Mouse (Mus musculus) CD4-positive, CD25-positive, alpha-beta regulatory T cell, adult 2 months (primary cell): Measurements from ENCODE around the gene Slc26a6.

Experiments
- DNase-seq: peaks from one replicate; pipeline ENCODE4 v3.0.0-alpha.2; 2012; ENCODE audit warnings: low read depth, low spot score

Gene Slc26a6

DNA sequence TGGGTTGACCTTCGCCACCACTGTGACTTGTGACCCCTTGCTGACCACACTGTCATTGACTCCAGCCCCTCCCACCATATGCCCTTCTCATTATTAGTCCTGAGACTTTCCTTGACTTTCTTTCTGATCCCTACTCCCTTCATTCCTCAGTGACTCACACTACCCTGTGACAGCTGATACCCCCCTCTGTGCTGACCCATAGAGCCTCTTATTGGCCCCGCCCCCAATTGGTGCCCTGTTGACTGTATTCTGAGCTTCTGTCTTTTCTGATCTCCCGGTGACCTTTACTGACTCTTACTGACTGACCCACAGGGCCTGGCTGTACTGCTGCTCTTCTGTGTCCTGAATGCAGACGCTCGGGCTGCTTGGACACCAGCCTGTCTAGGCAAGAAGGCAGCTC lies 7.7 kb upstream of the Slc26a6 start:
- no peak for DNase-seq

DNA sequence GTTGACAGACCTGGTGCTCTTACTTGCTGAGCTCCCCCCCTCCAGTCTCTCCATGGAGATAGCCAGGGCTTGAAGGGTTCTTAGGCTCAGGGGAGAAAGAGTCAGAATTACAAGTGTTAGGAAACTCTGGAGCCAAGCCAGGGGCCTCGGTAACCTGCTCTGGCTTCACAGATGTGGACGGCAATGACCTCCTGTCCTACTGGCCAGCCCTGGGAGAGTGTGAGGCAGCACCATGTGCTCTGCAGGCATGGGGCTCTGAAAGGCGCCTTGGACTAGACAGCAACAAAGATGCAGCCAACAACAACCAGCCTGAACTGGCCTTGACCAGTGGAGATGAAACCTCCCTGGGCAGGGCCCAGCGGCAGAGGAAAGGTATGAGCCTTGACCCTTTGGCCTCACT lies 5.7 kb upstream of the Slc26a6 start:
- DNase-seq: no peak

DNA sequence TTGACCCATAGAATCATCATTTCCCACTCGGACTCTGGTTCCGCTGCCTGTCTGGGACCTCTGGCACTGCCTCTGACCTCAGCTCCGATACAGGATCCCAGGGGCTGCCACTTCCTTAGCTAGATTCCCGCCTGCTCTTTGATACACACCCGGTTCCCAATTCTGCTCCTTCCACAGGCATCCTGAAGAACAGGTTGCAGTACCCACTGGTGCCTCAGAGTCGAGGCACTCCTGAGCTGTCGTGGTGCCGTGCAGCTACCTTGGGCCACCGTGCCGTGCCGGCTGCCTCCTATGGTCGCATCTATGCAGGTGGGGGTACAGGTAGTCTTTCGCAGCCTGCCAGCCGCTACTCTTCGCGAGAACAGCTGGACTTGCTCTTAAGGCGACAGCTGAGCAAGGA lies 4.7 kb upstream of the Slc26a6 start:
- DNase-seq: no peak

DNA sequence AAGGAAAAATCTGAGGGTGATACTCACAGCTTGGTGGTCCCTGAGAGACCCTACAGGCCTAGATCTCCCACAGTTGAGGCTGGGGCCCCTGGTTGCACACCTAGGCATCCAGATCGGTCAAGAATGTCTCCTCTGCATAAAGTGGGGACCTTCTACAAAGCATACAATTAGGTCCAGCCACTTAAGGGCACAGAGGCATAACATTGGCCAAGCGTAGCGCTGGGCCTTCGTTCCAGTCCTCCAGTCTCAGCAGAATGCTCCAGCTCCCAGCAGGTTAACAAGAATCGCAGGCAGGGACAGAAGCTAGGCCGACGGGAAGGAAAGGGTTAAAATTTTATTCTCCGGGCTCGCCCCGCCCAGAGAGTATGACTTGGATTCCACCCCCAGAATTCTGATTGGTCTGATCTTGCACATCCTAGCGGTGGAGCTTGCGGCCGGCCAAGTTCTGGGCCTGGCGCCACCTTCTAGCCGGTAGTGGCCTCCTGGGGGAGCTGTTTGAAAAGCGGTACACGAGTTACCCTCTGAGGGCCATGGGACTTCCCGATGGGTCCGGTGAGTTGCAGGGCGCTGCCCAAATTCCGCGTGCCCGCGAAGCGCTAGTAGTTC lies 655 bp downstream of the Slc26a6 start:
- peak; percentile 94 for DNase-seq

DNA sequence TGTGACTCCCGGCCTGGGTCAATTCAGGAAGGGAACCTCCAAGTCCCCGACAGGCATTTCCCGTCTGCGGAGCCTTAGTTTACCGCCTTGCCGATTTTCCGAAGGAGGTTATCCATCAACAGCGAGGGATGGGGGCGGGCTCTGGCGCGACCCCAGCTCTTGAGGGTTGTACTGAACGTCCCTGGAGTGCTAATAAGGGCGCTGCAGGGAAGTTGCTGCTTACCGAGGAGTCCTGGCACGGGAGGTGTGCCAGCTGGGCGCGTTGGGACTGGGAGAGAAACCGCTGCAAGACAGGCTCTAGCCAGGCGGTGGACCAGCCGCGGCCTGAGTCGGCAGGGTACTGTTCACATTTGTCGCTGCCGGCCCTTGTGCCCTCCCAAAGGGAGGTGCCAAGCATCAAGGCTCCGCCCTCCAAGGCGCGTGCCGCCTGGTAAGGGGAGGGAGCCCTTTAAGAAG lies 1.2 kb downstream of the Slc26a6 start:
- DNase-seq: peak; percentile 91

DNA sequence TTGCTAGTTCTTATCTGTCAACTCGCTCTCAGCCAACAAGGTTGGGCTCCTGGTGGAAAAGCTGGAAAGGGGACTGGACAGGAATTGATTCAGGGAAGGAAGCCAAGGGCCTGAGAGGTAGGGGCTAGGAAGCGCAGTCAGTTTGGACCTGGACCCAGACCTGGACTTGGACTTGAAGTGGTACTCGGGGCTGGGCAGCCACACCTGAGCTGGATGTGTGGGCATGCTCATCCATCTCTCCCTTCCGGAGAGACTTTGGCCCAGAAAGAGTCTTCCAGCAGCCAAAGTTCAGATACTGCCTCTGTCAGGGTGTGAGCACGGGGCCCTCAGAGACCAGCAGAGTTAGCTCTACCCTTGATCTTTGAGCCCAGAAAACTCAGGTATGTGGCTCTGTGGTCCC lies 2.3 kb downstream of the Slc26a6 start:
- no peak for DNase-seq

DNA sequence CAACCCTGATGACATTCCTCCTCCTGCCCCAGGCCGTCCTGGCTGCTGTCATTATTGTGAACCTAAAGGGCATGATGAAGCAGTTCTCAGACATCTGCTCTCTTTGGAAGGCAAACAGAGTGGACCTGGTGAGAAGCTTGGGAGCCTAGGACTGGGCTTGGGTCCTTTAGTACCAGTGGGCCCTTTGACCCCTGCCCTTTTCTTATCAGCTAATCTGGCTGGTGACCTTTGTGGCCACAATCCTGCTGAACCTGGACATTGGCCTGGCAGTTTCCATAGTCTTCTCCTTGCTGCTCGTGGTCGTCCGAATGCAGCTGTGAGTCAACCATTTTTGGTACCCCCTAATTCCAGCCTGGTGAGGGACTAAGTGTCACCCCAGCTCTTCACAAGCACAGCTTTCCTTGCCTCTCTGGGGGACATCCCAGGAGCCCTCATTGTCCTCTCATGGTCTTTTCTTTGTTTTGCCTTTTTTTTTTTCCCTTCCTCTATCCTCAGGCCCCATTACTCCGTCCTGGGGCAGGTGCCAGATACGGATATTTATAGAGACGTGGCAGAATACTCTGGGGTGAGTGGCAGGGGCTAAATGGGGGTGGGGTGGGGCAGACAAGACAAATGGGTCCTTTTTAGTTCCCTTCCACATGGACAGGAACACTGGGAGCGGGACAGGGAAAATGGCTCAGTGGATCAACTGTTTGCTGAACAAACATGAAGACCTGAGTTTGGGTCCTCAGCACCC lies 5.9 kb downstream of the Slc26a6 start:
- no peak for DNase-seq

DNA sequence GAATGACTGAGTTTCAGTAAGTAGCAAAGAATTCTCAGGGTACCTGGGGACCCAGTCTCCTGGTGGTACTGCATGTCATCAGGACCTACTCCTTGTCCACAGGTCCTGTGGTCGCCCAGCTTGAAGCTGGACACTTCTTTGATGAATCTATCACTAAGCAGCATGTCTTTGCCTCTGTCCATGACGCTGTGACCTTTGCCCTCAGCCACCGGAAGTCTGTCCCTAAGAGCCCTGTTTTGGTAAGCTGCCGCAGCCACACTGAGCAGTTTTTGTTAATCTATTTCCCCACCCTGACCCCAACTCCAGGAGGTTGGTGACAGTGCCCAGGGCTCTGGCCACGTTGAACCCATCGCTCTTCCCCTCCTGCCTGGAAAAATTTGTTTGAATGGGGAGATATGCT lies 59.2 kb downstream of the Slc26a6 start:
- no peak for DNase-seq

DNA sequence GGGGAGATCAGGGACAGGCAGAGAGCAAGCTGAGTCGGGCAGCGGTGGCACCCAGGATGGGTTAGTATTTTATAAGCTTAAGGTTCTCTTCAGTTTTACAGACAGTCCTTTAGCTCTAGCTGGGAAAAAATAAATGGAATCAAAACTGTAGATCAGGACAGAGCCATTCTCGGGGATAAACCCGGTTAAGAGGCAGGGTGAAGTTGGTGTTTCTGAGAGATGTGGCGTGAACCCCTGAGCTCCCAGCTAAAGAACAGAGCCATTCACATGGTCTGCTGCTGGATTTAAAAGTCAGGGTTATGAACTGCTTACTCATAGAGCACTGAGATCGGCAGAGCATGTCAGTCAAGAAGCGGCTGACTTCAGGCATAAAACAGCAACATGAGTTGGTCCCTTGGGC lies 60.1 kb downstream of the Slc26a6 start:
- no peak for DNase-seq

DNA sequence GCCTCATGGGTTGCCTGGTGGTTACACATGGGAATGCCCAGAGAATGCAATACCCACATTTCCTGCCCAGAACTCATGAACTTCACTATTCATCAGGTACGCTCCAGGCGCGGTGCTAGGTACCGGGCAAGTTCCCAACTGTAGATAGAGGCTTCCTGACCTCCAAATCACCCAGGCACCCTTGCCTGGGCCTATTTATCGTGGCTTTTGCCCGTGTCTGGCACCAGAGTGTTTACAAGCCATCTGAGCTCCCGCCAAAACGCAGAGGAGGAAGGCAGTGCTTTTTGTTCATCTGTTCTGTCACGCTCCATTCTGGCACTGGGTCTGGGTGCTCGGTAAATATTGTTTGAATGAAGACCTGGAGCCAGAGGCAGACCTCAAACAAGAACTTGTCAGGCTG lies 60.5 kb downstream of the Slc26a6 start:
- DNase-seq: no peak

DNA sequence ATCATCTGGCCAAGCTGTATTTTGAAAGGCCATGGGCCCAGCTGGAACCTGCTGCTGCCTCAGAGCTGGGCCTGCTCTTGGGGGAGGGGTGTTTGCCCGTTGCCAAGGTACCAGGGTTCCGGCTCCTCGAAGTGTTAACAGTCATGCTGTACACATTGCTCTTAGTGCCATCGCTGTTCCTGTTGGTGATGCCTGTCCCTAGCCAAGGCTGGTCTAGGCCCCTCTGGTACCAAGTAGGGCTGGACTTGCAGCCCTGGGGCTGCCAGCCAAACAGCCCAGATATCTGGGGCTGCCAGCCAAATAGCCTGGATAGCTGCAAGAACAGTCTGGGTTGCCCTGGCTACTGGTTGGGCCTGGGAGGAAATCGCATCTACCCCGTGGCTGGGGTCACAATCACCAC lies 61.4 kb downstream of the Slc26a6 start, which contains the start of gene Tmem89:
TSS of gene Tmem89 (plus strand) at position 129 of the 400 bp plus-strand sequence.
- DNase-seq: no peak

DNA sequence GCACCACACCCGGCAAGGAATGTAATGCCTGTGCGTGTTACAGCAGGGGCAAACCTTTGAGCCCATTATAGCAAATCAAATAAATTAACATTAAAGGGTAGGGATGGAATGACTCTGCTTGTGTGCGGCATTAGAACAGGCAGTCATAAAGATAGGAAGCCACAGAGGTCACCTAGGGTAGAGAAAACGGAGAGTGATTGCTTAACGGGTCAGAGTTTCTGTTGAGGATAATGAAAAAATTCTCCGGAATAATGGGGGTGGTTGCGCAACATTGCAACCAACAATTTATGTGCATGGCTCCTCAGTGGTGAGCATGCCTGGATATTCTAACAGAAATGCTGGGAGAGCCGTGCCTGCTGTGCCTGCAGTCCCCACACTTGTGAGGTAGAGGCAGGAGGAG lies 72.8 kb downstream of the Slc26a6 start:
- no peak for DNase-seq

DNA sequence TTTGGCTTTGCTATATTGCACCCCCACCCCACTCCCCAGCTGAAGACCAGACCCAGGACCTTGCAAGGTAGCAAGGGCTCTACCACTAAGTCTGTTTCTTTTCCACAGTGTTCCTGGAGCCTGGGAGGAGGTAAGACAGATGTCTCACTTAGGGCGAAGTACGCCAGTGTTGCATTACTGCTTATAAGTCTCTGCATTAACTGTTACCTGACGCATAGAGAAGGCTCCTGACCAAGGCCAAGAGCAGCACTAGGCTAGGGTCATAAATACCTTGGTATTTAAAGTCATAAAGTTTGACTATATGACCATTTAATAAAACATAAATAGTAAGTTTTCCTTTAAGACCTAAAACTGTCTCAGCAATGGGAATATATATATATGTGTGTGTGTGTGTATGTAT lies 75.3 kb downstream of the Slc26a6 start:
- no peak for DNase-seq

DNA sequence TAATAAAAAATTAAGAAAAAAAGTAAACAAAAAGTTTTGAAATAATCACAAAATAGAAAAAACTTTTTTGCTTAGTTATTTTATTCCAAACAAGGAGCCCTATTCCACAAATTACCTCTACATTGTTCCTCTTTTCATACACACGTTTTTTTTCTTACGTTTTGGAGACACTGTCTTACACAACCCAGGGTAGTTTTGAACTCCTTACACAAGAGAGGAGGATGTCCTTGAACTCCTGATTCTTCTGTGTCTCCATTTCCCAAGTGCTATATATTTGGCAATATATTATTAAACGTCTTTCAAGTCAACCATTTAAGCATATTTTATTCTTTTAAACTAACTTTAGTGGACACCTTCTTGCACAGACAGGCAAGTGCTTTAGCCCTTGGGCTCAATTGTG lies 82.9 kb downstream of the Slc26a6 start:
- no peak for DNase-seq

DNA sequence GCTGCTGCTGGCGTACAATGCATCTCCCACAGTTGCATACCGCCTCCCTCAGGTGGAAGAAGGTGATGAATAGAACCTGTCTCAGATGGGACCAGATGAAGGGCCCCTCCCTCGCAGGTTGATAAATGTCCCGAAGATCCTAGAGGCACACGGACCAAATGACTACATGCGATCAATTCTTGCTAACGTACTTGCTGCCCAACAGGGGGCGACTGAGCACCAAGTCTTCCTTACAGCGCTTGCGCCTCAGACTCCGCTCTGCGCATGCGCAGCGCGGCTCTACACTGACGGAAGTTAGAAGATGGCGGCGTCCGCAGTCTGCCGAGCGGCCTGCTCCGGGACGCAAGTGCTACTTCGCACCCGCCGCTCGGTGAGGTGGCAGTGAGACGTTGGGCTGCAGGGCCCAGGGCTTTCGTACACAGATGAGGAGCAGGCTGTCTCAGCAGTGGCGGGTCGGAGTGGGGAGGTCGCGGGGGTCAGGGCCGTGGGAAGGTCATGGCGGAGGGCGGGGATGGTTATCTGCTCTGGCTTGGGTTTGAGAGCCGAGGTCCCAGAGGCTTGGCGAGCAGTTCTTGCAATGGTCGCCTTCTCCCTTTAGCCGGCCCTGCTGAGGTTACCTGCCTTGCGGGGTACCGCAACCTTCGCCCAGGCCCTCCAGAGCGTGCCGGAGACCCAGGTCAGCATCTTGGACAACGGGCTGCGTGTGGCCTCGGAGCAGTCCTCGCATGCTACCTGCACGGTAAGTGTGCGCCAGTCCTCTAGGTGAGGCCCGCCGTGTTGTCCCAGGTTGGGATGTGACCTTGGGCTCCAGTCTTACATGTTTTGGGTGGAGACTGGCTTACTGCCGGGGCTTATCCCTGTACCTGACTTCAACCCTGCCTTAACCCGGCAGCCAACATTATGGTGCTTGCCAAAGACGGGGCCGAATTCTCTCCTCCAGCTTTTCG lies 83.6 kb downstream of the Slc26a6 start, which contains the start of gene Uqcrc1:
TSS of gene Uqcrc1 (plus strand) at position 216 of the 947 bp plus-strand sequence.
- peak; percentile 100 for DNase-seq

DNA sequence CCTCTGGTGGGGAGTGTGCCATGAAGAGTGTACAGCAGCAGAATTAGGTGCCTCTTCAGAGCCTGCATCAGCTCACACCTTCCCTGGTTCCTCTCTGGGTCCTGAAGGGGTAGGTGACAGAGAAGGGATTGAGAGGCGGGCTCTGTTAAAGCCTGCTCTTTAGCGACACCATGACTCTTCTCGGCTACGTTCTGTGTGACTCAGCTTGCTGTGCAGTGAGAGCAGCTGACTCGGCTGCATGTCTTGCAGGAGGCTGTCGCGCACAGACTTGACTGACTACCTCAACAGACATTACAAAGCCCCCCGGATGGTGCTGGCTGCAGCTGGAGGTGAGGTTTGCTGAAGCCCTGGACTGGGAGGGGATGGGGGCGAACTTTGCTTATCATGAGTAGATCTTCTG lies 92.0 kb downstream of the Slc26a6 start:
- DNase-seq: no peak

DNA sequence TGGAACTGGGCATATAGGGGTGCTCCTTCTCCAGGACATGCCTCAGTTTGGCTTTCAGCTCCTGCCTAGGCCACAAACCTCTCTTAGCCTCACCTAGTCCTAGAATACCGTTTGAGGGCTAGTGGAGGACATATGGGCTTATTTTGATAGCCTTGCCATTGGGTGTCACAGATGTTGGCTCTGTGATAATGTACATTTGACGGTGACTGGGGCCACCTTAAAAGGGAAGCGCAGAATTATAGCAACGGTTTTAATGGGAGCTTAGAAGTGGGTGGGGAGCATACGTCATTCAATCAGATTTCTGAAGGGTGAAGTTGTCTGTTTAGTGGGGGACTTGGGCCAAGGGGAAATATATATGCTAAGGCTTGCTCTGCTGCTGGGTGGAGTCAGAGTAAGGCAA lies 92.5 kb downstream of the Slc26a6 start:
- DNase-seq: no peak

DNA sequence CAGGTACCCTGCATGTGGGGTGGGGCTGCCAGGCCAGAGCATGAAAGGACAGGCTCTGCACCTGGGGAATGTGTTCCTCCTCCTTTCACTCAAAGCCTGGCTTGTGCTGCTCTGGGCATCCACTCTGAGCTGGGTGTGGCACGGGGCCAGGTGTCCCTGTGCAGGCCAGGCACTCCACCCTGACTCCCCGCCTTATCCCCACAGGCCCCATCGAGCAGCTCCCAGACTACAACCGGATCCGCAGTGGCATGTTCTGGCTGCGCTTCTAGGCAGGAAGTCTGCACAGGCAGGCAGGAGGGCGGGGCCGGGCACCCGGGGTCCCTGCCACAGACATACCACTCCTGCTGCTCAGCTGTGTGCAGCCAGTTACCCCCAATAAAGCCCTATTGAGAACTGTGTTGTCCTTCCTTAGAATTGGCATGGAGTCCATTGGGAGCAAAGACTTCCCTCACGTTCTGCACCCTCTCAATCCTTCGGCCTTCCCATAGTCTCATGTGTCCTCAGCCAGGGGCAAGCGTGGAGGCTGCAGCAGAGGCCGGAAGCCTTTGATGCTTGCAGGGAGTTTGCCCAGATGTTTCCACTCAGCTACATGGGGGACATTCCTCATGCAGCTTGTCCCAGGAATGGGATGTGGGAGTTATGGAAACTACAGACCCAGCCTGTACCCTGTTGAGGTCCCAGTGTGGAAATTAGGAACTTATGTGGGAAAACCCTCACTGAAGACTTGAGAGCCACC lies 96.3 kb downstream of the Slc26a6 start:
- no peak for DNase-seq

DNA sequence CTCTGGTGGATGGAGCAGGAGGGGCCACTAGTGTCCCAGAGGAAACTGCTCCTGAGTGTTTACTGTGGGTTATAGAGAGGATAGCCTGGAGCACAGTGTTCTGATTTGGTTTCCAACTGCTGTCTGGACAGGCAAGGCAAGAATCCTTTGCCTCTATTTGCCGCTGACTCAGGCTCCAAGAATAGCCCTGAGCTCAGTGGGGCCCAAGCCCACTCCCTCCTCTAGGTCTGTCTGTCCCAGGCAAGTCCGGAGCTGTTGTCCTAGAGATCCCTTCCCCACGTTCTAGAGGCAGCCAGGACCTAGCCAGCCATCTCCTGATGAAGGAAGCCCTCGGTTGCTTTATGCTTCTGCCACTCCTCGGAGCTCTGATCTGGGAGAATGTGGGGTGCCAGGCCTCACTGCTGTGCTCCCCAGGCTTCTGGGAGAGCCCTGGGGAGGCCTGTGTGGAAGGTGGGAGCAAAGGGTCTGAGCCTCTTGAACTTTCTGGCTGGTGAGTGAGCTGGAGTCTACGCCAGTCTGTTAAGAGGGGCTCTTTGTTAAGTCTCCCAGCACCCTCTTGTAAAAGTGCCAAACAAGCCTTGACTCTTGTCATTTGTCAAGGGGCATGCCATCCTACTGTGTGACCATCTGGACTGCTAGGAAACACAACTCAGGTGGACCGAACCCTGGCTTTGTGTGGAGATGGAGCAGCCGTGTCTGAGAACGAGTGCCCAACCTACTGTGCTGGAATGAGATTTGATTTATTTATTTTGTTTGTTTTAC lies 97.1 kb downstream of the Slc26a6 start:
- DNase-seq: no peak

DNA sequence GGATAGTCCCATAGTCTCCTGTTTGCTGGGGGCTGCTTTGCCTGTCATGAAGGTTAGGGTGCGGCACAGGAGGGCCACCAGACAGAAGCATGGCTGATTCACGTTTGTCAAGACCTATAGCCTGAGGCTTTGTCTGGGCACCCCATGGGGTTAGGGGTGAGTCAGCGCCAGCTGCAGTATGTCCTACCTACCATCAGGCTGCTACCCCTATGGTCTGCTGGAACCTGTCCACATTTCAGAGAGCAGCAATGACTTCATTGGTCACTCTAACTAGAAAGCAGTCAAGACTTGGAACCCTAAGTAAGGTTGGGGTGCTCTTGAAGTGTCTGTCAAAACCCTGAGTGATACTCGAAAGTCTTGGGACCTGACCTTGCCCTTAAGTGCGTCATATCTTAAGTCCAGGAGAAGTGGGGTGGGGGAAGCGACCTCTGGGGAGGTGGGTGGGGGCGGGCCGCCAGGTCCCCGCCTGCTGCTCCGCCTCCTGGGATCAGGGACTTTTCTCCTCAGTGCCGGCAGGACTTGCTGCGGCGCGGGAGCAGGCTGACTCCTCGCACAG lies 100.1 kb downstream of the Slc26a6 start, which contains the start of gene Col7a1:
TSS of gene Col7a1 (plus strand) at position 506 of the 556 bp plus-strand sequence.
- DNase-seq: no peak
